Mouse (Mus musculus) liver, embryonic 11.5 days (tissue): ENCODE measurements around the gene Olfr324. TPM values are rescaled to one million over a fixed set of nuclear protein-coding genes. Genes with fewer than 3 reads are reported as not detected.

ENCODE experiments used
- ATAC-seq: fragments of 200-750 bp; cut with Nextera tagmentation; replicated peaks from 2 replicates; pipeline ENCODE4 v1.8.0; 2017; ENCODE audit warnings: moderate number of reproducible peaks, mild to moderate bottlenecking, moderate TSS enrichment, moderate library complexity; ENCODE audit not compliant: low FRiP score
- DNase-seq: peaks from one replicate; pipeline ENCODE4 v3.0.0-alpha.2; 2017; ENCODE audit warnings: low spot score
- H3K27ac ChIP-seq: fragments of 300-500 bp; sonication (generic); 2 replicates; pipeline ENCODE4 v1.5.1; 2014; ENCODE audit warnings: mild to moderate bottlenecking, low read depth, low read length, control low read depth
- H3K27me3 ChIP-seq: fragments of 300-500 bp; sonication (generic); replicated peaks from 2 replicates; pipeline ENCODE4 v1.6.1; 2014; ENCODE audit warnings: low read length, mixed read lengths; ENCODE audit not compliant: control insufficient read depth, insufficient read depth
- H3K36me3 ChIP-seq: fragments of 300-500 bp; sonication (generic); 2 replicates; pipeline ENCODE4 v1.6.1; 2014; ENCODE audit warnings: mild to moderate bottlenecking, low read length, moderate library complexity, mixed read lengths; ENCODE audit not compliant: control insufficient read depth, insufficient read depth
- H3K4me1 ChIP-seq: fragments of 300-500 bp; sonication (generic); replicated peaks from 2 replicates; pipeline ENCODE4 v1.6.1; 2014; ENCODE audit warnings: low read length, mixed read lengths; ENCODE audit not compliant: control insufficient read depth, insufficient read depth
- H3K4me2 ChIP-seq: fragments of 300-500 bp; sonication (generic); 2 replicates; pipeline ENCODE4 v1.6.1; 2014; ENCODE audit warnings: mild to moderate bottlenecking, control low read depth, moderate library complexity
- H3K4me3 ChIP-seq: fragments of 300-500 bp; sonication (generic); 2 replicates; pipeline ENCODE4 v1.5.1; 2014; ENCODE audit warnings: low read depth, low read length, control low read depth
- H3K9ac ChIP-seq: fragments of 300-500 bp; sonication (generic); 2 replicates; pipeline ENCODE4 v1.6.1; 2014; ENCODE audit warnings: low read depth, low read length, control low read depth
- H3K9me3 ChIP-seq: fragments of 300-500 bp; sonication (generic); 2 replicates; pipeline ENCODE4 v1.6.1; 2016; ENCODE audit warnings: low read length, inconsistent platforms, mixed read lengths; ENCODE audit not compliant: control insufficient read depth
- WGBS: fragments of 180-500 bp; shearing (Covaris S2); extraction: QIAGEN DNeasy Blood & Tissue Kit; methylation state at CpG from one replicate; pipeline ENCODE4 v1.1.7; 2014; 5-methylcytosine and 5-hydroxymethylcytosine counted together
- polyA plus RNA-seq: library from polyadenylated mRNA; unstranded; fragments of >200 nt; fragmentation: Nextera tagmentation; extraction: Ambion mirVana; gene quantifications from 2 replicates; pipeline ENCODE4 v1.2.1, GENCODE M21; 2014

The Olfr324 gene
- polyA plus RNA-seq: not detected in 2 replicates

DNA sequence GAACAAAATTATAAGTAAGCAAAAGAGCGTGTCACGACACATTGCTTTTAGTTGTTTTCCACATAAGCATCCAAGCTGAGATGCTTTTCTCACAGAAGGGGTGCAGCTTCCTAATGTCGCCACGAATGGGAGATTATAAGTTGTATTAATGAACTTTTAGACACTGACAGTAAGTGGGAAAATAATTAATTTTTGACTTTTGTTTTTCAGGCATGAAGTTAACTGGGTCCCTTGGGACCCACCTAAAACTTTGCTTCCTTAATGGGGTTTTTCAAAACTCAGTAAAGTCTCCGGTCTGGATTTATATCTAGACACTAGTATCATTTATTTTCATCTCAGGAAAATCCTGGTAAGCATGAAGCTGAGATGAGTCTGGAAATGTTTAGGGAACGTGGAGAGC, at the start of gene Olfr324:
Gene Olfr324, plus strand, starts transcription at position 301 of the 400 bp plus-strand sequence.
- DNase-seq (no peak), ATAC-seq (no peak)
- Histone ChIP-seq H3K9ac (no peak within 1 kb of the TSS), H3K9me3 (no peaks in the 10 kb centered on the region), H3K27ac (no peak within 1 kb of the TSS), H3K27me3 (no peaks in the 10 kb centered on the region), H3K4me2 (no peak within 1 kb of the TSS), H3K4me1 (no peaks in the 10 kb centered on the region), H3K4me3 (no peak within 1 kb of the TSS), H3K36me3 (no peaks in the 10 kb centered on the region)
- 77% methylated on average over 6 of the region's 6 CpGs for WGBS

DNA sequence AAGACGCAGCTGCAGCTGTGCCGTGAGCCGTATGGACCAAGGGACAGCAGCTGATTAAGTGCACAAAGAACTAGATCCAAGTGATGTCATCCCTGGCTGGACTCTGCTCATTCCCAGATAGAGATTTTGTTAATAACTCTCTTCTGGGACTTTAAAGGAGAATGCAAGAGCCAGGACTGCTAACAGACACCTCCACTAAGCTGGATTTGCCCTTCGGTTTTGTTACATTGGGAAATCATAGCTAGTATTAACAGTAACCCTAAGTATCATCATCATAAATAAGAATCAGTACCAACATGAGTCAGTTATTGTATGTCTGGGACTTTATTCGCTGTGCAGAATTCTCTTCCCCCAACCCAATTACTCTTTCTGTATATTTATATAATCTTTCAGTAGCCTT, 48.6 kb upstream of the Olfr324 start, which contains the start of gene Olfr329-ps:
Gene Olfr329-ps, minus strand, starts transcription at position 101 of the 400 bp plus-strand sequence.
- Histone ChIP-seq H3K27me3 (no peaks in the 10 kb centered on the region), H3K9ac (no peak within 1 kb of the TSS), H3K4me3 (no peak within 1 kb of the TSS), H3K27ac (no peak within 1 kb of the TSS), H3K36me3 (no peaks in the 10 kb centered on the region), H3K4me1 (no peaks in the 10 kb centered on the region), H3K4me2 (no peak within 1 kb of the TSS), H3K9me3 (no peaks in the 10 kb centered on the region)
- WGBS: 82% methylated on average over 5 of the region's 5 CpGs
- ATAC-seq (no peak), DNase-seq (no peak)

DNA sequence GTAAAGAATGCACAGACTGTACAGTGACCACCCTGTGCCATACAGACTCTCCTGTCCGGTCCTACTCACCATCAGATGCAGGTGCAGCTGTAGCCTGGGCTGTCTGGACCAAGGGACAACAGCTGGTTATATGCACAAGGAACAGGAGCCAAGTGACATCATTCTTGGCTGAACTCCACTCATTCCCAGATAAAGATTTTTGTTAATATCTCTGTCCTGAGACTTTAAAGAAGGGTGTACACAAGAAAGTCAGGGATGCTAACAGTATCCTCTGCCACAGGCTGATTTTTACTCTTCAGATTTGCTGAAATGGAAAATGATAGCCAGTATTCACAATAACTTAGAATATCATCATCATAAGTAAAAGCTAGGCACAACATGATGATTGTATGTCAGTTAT, 39.4 kb upstream of the Olfr324 start, which contains the start of gene Olfr328:
Gene Olfr328, minus strand, starts transcription at position 101 of the 400 bp plus-strand sequence.
- ATAC-seq: no peak
- no peaks in the 10 kb centered on the region for H3K27me3 ChIP-seq
- no peaks in the 10 kb centered on the region for H3K9me3 ChIP-seq
- 96% methylated on average over 1 of the region's 1 CpGs for whole genome bisulfite sequencing
- H3K4me1 ChIP-seq: no peaks in the 10 kb centered on the region
- no peaks in the 10 kb centered on the region for H3K36me3 ChIP-seq
- no peak within 1 kb of the TSS for H3K4me2 ChIP-seq
- H3K27ac ChIP-seq: no peak within 1 kb of the TSS
- DNase-seq: no peak
- no peak within 1 kb of the TSS for H3K4me3 ChIP-seq
- no peak within 1 kb of the TSS for H3K9ac ChIP-seq

DNA sequence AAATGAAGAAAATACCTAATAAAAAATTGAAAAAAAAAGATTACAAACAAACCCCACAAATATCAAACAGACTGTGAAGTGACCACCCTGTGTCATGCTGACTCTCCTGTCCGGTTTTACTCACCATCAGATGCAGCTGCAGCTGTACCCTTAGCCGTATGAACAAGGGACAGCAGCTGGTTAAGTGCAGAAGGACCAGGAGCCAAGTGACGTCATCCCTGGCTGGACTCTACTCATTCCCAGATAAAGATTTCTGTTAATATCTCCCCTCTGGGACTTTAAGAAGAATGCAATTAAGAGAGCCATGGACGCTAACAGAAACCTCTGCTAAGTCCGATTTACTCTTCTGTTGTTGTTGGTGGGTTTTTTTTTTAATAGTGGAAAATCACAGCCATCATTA, 24.5 kb upstream of the Olfr324 start, which contains the start of gene Olfr224:
Gene Olfr224, minus strand, starts transcription at position 149 of the 400 bp plus-strand sequence.
- no peak within 1 kb of the TSS for H3K9ac ChIP-seq
- 80% methylated on average over 5 of the region's 5 CpGs for WGBS
- no peak for DNase-seq
- no peak within 1 kb of the TSS for H3K4me2 ChIP-seq
- no peak within 1 kb of the TSS for H3K27ac ChIP-seq
- H3K27me3 ChIP-seq: no peaks in the 10 kb centered on the region
- H3K4me3 ChIP-seq: no peak within 1 kb of the TSS
- no peaks in the 10 kb centered on the region for H3K36me3 ChIP-seq
- H3K9me3 ChIP-seq: no peaks in the 10 kb centered on the region
- no peaks in the 10 kb centered on the region for H3K4me1 ChIP-seq
- ATAC-seq: no peak

DNA sequence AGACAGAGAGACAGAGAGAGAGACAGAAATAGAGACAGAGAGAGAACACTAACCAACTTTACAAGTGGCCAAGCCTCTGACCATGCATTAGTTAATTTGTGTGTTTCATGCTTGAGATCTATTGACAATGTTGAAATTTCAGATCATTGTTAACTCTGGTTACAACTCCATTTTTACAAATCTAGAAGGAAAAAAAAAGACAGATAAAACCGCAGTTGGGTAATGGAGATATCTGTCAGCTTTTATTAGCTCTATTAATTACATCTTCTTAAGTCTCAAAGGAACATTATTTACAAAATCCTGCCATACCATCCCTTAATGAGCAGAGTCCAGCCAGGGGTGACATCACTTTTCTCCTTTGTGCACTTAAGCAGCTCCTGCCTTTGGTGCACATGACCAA, 17.5 kb upstream of the Olfr324 start, which contains the start of gene Olfr325:
Gene Olfr325, plus strand, starts transcription at position 301 of the 400 bp plus-strand sequence.
- ATAC-seq (no peak), DNase-seq (no peak)
- no peaks in the 10 kb centered on the region for H3K36me3 ChIP-seq
- H3K9ac ChIP-seq: no peak within 1 kb of the TSS
- no peak within 1 kb of the TSS for H3K4me3 ChIP-seq
- H3K4me2 ChIP-seq: no peak within 1 kb of the TSS
- 64% methylated on average over 1 of the region's 1 CpGs for WGBS
- H3K9me3 ChIP-seq: no peaks in the 10 kb centered on the region
- no peak within 1 kb of the TSS for H3K27ac ChIP-seq
- H3K4me1 ChIP-seq: no peaks in the 10 kb centered on the region
- no peaks in the 10 kb centered on the region for H3K27me3 ChIP-seq

DNA sequence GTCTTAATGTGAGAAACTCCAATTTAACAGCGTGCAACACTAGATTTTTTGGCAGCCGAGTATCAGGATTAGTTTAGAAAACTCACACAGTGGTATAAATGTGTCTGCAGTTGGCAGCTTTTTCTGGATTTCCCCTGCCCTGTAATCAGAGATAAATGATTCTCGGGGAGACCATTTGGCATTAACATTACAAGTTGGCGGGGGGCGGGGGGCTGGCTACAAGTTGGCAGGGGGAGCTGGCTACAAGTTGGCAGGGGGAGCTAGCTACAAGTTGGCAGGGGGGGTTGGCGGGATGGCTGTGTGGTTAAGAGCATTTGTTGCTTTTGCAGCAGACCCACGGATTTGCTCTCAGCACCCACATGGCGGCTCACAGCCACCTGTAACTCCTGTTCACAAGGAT, 16.3 kb upstream of the Olfr324 start:
- Histone ChIP-seq H3K9ac (no peak overlapping the region), H3K4me1 (no peaks in the 10 kb centered on the region), H3K27me3 (no peaks in the 10 kb centered on the region), H3K36me3 (no peaks in the 10 kb centered on the region), H3K27ac (no peak overlapping the region), H3K4me3 (no peak overlapping the region), H3K9me3 (no peaks in the 10 kb centered on the region), H3K4me2 (no peak overlapping the region)
- WGBS: 68% methylated on average over 8 of the region's 8 CpGs
- no peak for ATAC-seq
- no peak for DNase-seq

DNA sequence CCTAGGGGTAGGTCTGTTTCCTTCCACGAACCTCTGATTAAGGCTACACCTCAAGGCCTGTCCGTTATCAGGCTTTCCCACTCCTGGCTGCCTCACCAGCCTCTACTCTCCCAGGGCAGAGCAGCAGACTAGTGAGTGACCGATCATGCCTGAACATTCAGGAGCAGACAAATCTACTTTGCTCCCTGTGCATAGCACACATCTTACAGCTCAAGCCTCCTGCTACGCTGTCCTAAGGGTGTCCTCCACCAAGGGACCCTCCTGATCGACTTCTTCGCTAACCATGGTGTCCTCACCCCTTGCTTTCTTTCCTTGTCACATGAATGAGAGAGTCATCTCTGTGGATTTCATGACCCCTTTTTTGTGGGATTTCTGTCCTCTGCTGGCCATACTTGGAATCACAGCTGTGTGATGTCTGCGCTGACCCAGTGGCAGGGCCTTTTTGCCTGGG, 7.0 kb upstream of the Olfr324 start:
- Histone ChIP-seq H3K4me1 (no peaks in the 10 kb centered on the region), H3K4me3 (no peak overlapping the region), H3K27me3 (no peaks in the 10 kb centered on the region), H3K9me3 (no peaks in the 10 kb centered on the region), H3K4me2 (peak overlapping the region; percentile 13), H3K27ac (peak overlapping the region; percentile 35), H3K36me3 (no peaks in the 10 kb centered on the region), H3K9ac (no peak overlapping the region)
- 43% methylated on average over 7 of the region's 7 CpGs for WGBS
- peak; percentile 99 for ATAC-seq
- DNase-seq: peak; percentile 51

DNA sequence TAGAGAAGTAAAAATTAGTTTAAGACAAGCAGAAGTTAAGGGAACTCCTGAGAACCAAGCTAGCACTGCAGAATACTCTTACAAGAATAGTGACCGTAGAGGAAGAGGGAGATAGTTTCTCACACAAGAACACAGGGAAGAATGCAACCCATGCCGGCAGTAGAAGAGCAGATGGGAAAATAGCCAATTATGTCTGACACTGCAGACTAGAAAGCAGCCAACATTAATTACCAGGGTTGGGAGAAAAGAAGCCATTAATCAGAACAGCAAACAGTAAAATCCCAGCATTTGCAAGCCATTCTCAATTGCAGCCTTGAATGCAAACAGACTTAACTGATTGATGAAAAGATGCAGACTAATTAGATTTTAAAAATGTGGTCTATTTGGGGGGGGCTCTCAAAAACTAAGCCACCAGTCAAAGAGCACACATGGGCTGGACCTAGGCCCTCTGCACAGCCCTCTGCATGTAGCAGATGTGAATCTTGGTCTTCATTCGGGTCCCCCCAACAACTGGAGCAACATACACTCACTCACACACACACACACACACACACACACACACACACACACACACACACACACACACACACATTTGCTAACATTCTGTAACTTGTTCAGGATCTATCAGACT, 6.2 kb upstream of the Olfr324 start:
- H3K4me3 ChIP-seq: no peak overlapping the region
- no peak overlapping the region for H3K4me2 ChIP-seq
- no peak overlapping the region for H3K27ac ChIP-seq
- no peaks in the 10 kb centered on the region for H3K9me3 ChIP-seq
- DNase-seq (no peak), ATAC-seq (no peak)
- no peaks in the 10 kb centered on the region for H3K27me3 ChIP-seq
- WGBS: 79% methylated on average over 3 of the region's 3 CpGs
- H3K36me3 ChIP-seq: no peaks in the 10 kb centered on the region
- H3K9ac ChIP-seq: no peak overlapping the region
- no peaks in the 10 kb centered on the region for H3K4me1 ChIP-seq

DNA sequence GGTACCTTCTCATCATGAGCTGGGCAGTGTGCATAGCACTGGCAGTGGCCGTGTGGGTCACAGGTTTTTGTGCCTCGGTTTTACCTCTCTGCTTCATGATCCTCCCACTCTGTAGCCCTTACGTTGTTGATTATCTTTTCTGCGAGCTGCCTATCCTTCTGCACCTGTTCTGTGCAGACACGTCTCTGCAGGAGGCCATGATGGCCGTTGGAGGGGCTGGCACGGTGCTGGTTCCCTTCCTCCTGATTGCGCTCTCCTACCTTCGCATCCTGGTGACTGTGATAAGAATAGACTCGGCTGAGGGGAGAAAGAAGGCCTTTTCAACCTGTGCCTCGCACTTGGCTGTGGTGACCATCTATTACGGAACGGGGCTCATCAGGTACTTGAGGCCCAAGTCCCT, 2.9 kb downstream of the Olfr324 start:
- H3K27ac ChIP-seq: no peak overlapping the region
- WGBS: 73% methylated on average over 13 of the region's 13 CpGs
- no peaks in the 10 kb centered on the region for H3K4me1 ChIP-seq
- H3K4me2 ChIP-seq: no peak overlapping the region
- no peak overlapping the region for H3K9ac ChIP-seq
- no peak overlapping the region for H3K4me3 ChIP-seq
- DNase-seq (no peak), ATAC-seq (no peak)
- no peaks in the 10 kb centered on the region for H3K27me3 ChIP-seq
- H3K36me3 ChIP-seq: no peaks in the 10 kb centered on the region
- no peaks in the 10 kb centered on the region for H3K9me3 ChIP-seq
